Mouse (Mus musculus): ENCODE results near the gene Stag1. TPM values are rescaled to one million over a fixed set of nuclear protein-coding genes. Genes with fewer than 3 reads are reported as not detected.

The Stag1 gene
- polyA plus RNA-seq, 1 experiment from 2014 or later, result 40.9 TPM

DNA sequence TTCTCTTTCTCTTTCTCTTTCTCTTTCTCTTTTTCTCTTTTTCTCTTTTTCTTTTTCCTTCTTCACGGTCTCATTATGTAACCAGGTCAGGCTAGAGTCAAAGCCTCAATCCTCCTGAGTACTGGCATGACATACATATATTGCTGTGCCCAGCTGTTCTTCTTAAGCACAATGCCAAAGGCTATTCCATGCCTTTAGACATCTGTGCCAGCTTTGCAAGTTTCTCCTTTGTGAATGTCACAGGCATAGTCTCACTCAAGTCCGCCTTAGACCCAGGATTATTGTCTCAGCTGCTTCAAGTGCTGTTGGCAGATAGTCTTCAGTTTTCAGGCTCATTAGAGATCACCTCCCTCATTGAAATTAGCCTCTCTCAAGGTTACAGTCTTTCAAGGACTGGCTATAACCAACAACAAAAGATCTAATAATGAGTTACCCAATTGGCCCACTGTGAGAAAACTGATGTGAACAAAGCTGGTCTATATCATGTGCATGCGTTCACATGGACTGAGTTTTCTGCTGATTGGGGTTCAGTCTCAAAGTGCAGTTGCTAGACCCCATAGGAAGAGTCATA lies 16.0 kb downstream of the Stag1 start:
- WGBS, result 83% methylated on average over 3 of the region's 3 CpGs
- no peak overlapping the region for H3K27ac ChIP-seq
- no peak overlapping the region for H3K9ac ChIP-seq
- H3K27me3 ChIP-seq (replicated peaks), result no peaks in the 10 kb centered on the region
- H3K36me3 ChIP-seq, result no peaks in the 10 kb centered on the region
- no peak for ATAC-seq (ENCODE audit: insufficient read depth, low FRiP score, low read depth)
- no peak overlapping the region for H3K4me3 ChIP-seq (replicated peaks)
- no peak overlapping the region for H3K4me2 ChIP-seq
- H3K9me3 ChIP-seq, result no peaks in the 10 kb centered on the region
- H3K4me1 ChIP-seq, result peaks cover 4% of the 10 kb centered on the region; the same call in 1 of the 2 replicates

DNA sequence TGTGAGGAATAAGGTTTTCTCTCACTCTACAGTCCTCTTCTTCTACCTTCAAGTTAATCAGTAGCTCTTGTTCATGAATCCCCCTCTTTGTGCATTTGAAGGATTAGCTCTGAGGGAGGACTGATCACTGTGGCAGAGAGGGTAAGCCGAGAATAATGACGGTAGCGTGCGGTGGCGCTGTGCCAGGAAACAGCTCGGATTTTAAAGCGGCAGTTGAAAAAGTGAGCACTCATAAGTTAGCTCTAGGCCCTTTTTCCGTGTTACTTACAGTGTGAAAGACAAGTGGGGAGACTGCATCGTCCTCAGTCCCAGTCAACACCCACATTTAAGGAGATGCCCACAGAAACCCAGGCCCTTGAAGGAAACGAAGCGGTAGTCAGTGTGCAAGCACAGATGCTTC lies 19.3 kb downstream of the Stag1 start:
- Histone ChIP-seq H3K27ac (no peak overlapping the region), H3K4me1 (peaks cover 4% of the 10 kb centered on the region; the same call in 1 of the 2 replicates), H3K9me3 (no peaks in the 10 kb centered on the region), H3K4me3 (replicated peaks) (no peak overlapping the region), H3K4me2 (0 out of 2 replicates have a peak overlapping the region, but pooled peaks have one; percentile 21), H3K9ac (no peak overlapping the region), H3K27me3 (replicated peaks) (no peaks in the 10 kb centered on the region), H3K36me3 (no peaks in the 10 kb centered on the region)
- 26% methylated on average over 11 of the region's 11 CpGs for WGBS
- ATAC-seq (ENCODE audit: insufficient read depth, low FRiP score, low read depth), result no peak; the same call in 1 of the 2 replicates

DNA sequence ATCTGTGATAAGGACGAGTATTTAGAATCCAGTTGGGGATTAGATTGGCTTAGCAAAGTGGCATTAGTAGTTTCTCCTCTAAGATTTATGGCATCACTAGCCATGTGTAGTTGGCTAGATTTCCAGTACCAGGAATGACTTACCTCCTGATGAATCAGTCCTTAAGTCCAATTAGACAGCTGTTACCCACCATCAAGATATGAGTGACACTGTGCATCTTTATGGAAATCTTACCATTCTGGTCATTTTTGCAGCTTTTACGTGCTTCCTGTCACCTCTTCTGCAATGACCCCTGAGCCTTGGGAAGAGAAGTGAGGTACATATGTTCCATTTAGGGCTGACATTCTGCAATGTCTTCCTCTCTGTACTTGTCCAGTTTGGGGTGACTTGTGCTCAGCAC lies 28.7 kb downstream of the Stag1 start:
- ATAC-seq (ENCODE audit: insufficient read depth, low FRiP score, low read depth), result no peak

DNA sequence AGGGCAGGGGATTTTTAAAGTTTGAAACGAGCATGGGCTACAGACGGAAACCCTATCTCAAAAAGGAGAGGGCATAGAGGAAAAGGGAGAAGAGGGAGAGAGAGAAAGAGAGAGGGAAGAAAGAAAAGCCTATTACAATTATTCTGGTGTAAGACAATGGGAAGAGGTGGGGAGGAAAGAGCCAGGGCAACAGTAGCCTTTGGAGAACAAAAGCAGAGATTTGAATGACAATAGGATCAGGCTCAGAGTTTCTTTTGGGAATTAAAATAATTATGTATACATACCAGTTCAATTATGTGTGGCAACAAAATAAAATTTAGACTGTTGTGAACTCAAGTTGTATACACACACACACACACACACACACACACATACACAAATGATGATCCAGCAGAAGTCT lies 43.2 kb downstream of the Stag1 start:
- ATAC-seq (ENCODE audit: insufficient read depth, low FRiP score, low read depth), result no peak
- no peaks in the 10 kb centered on the region for H3K36me3 ChIP-seq
- no peak overlapping the region for H3K4me3 ChIP-seq (replicated peaks)
- no peak overlapping the region for H3K27ac ChIP-seq
- H3K9me3 ChIP-seq, result no peaks in the 10 kb centered on the region
- 89% methylated on average over 2 of the region's 2 CpGs for WGBS
- H3K4me2 ChIP-seq, result no peak overlapping the region
- H3K9ac ChIP-seq, result no peak overlapping the region
- H3K27me3 ChIP-seq (replicated peaks), result no peaks in the 10 kb centered on the region
- H3K4me1 ChIP-seq, result 0 out of 2 replicates have a peak, but pooled peaks cover 4% of the 10 kb centered on the region

More for the DNA sequence above, 28.7 kb downstream of the Stag1 start:
- no peak overlapping the region for H3K9ac ChIP-seq
- no peaks in the 10 kb centered on the region for H3K9me3 ChIP-seq
- no peaks in the 10 kb centered on the region for H3K4me1 ChIP-seq
- no peak overlapping the region for H3K4me3 ChIP-seq (replicated peaks)
- no peaks in the 10 kb centered on the region for H3K36me3 ChIP-seq
- H3K27ac ChIP-seq, result no peak overlapping the region
- H3K4me2 ChIP-seq, result no peak overlapping the region
- H3K27me3 ChIP-seq (replicated peaks), result no peaks in the 10 kb centered on the region
- WGBS, result 72% methylated on average over 2 of the region's 2 CpGs

DNA sequence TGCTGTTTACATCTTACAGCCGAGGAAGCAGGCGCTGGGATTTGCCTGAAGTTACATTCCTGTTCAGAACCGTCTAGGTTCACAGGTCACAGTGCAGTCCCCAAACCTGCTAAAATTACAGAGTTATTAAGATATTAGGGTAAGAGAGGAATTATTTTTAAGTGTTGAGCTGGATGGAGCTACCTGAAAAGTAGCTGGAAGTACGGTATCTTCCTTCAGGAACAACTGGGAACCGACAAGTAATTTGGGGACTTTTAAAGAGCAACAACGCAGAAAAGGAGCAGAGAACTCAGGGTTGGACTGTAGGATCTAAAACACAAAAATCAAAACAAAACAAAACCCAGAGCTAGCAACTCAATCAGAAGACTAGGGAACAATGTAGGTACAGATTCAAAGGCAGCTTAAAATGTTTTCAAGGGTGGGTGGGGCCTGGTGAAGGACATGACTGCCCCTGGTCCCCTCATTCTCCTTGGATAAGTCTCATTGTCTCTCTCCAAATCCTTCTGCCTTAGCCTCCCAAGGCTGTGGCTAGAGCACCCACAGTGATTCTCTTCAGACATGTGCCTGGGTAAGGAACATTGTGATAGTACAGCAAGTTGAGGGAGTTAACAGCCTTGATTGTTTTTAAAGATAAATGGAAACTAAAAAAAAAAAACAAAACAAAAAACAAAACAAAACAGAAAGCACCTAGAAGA lies 43.9 kb downstream of the Stag1 start:
- WGBS, result 44% methylated on average over 6 of the region's 6 CpGs
- H3K4me2 ChIP-seq, result peak overlapping the region; percentile 78
- ATAC-seq (ENCODE audit: insufficient read depth, low FRiP score, low read depth), result no peak
- no peaks in the 10 kb centered on the region for H3K27me3 ChIP-seq (replicated peaks)
- H3K9me3 ChIP-seq, result no peaks in the 10 kb centered on the region
- H3K36me3 ChIP-seq, result no peaks in the 10 kb centered on the region
- H3K4me3 ChIP-seq (replicated peaks), result peak overlapping the region; percentile 81; the same call in 1 of the 2 replicates
- no peak overlapping the region for H3K9ac ChIP-seq
- H3K27ac ChIP-seq, result peak overlapping the region; percentile 99
- 0 out of 2 replicates have a peak, but pooled peaks cover 4% of the 10 kb centered on the region for H3K4me1 ChIP-seq

DNA sequence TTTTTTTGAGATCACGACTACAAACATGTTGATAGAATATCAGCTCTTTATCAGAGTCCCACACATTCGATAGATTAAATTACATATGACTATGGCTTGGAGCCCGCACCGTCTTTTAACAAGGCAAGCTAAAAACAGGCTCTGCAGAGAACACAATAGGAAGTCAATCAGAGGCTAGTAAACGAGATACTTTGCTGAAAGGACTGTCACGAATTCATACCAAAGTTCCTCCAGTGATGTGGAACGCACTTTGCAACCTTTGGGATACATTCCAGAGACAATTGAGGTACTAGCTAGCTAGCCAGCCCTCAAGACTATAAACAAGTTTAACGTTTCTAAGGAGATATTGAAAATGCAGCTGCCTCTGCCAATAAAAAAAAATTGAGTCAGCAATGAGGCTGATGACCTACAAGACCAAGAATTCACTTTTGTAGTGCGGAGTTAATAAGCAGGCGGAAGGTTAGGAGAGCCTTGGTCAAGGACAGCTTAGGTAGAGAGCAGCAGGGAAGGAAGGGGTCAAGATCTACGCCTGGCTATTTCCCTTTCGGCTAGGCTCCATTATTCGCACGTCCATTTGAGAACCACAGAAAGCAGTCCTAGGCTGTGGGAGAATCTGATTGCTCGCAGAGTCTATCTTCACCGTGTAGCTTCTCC lies 44.7 kb downstream of the Stag1 start:
- H3K27me3 ChIP-seq (replicated peaks), result no peaks in the 10 kb centered on the region
- ATAC-seq (ENCODE audit: insufficient read depth, low FRiP score, low read depth), result no peak
- under 1% methylated on average over 16 of the region's 16 CpGs for WGBS

DNA sequence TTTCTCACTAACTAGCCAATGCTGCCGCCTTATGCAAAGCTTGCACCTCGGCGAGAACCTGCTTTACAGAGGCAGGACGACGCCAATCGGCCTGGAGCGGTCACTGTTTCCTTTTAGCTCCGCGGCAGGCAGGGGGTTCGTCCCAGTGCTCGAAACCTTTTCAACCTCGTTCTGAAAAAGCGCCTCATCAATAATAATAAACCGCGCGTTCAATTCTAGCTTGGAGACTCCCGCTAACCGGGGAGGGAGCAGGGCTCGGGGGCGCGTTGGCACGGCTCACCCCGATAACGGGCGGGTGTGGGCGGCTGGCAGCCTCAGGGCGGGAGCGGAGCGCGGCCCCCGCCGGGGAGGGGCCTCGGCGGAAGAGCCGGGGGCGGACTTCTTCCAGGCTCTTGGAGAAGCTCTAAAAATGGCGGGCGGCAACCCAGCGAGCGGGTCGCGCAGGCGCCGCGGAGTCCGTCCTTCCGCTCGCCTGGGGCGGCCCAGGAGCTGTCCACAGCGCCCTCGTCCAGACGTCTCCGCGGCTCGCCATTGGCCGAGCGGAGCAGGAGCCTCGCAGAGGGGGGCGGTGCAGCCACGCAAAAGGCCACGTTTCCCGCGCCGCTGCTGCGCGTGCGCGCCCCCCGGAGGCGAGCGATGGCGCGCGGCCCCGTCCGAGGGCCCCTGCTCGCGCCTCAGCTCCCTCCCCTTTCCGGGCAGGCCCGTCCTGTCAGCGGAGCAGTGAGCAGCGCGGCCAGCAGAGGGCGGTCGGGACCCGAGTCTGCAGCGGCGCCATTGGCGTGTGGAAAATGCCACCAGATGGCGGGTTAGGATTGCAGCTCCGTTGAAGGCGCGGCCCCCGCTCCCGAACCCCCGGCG lies 45.5 kb downstream of the Stag1 start:
- ATAC-seq (ENCODE audit: insufficient read depth, low FRiP score, low read depth), result peak; percentile 98
- WGBS, result under 1% methylated on average over 89 of the region's 97 CpGs

More for the DNA sequence above, 44.7 kb downstream of the Stag1 start:
- Histone ChIP-seq H3K4me2 (peak overlapping the region; percentile 78), H3K36me3 (no peaks in the 10 kb centered on the region), H3K4me3 (replicated peaks) (peak overlapping the region; percentile 81), H3K9ac (peak overlapping the region; percentile 45; the same call in 1 of the 2 replicates), H3K27ac (peak overlapping the region; percentile 99), H3K9me3 (no peaks in the 10 kb centered on the region), H3K4me1 (0 out of 2 replicates have a peak, but pooled peaks cover 4% of the 10 kb centered on the region)

DNA sequence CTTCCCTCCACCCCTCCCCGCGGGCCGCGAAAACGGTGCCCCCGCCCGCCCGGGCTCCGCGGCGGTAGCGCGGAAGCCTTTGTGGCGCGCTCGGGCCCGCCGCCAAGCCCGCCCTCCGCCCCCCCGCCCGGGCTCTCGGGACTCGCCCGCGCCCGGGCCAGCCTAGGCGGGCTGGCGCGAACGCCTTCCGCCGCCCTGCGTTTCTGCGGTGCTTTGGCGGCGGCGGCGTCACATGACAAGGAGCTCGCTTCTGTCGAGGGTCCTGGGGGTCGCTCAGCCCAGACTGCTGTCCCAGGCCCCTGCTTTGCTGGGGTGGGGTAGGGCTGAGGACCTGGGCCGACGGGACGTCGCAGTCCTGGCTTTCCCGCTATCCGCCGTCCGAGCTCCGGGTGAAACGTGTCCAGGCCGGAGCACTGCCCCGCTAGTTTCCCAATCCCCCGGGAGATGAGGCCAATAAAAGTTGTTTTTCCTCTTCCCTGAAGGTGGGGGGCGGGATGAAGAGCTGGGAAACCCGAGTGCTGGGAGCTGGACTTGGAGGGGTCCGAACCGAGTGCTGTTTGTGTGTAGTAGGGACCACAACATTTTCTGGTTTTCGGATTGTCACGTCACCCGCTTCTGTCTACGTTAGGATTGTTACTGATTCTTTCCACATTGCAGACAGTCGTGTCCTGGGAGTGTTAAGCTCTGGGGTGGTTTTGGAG lies 46.6 kb downstream of the Stag1 start:
- H3K4me2 ChIP-seq, result peak overlapping the region; percentile 53
- no peaks in the 10 kb centered on the region for H3K27me3 ChIP-seq (replicated peaks)
- under 1% methylated on average over 59 of the region's 64 CpGs for WGBS
- no peaks in the 10 kb centered on the region for H3K36me3 ChIP-seq
- peak overlapping the region; percentile 99 for H3K27ac ChIP-seq
- ATAC-seq (ENCODE audit: insufficient read depth, low FRiP score, low read depth), result peak; percentile 15; the same call in 1 of the 2 replicates
- H3K4me3 ChIP-seq (replicated peaks), result peak overlapping the region; percentile 81
- H3K9me3 ChIP-seq, result no peaks in the 10 kb centered on the region
- peak overlapping the region; percentile 78 for H3K9ac ChIP-seq
- 0 out of 2 replicates have a peak, but pooled peaks cover 4% of the 10 kb centered on the region for H3K4me1 ChIP-seq

More for the DNA sequence above, 45.5 kb downstream of the Stag1 start:
- no peaks in the 10 kb centered on the region for H3K27me3 ChIP-seq (replicated peaks)
- peak overlapping the region; percentile 78 for H3K4me2 ChIP-seq
- peak overlapping the region; percentile 78 for H3K9ac ChIP-seq
- no peaks in the 10 kb centered on the region for H3K36me3 ChIP-seq
- no peaks in the 10 kb centered on the region for H3K9me3 ChIP-seq
- H3K4me1 ChIP-seq, result 0 out of 2 replicates have a peak, but pooled peaks cover 4% of the 10 kb centered on the region
- peak overlapping the region; percentile 81 for H3K4me3 ChIP-seq (replicated peaks)
- H3K27ac ChIP-seq, result peak overlapping the region; percentile 99

DNA sequence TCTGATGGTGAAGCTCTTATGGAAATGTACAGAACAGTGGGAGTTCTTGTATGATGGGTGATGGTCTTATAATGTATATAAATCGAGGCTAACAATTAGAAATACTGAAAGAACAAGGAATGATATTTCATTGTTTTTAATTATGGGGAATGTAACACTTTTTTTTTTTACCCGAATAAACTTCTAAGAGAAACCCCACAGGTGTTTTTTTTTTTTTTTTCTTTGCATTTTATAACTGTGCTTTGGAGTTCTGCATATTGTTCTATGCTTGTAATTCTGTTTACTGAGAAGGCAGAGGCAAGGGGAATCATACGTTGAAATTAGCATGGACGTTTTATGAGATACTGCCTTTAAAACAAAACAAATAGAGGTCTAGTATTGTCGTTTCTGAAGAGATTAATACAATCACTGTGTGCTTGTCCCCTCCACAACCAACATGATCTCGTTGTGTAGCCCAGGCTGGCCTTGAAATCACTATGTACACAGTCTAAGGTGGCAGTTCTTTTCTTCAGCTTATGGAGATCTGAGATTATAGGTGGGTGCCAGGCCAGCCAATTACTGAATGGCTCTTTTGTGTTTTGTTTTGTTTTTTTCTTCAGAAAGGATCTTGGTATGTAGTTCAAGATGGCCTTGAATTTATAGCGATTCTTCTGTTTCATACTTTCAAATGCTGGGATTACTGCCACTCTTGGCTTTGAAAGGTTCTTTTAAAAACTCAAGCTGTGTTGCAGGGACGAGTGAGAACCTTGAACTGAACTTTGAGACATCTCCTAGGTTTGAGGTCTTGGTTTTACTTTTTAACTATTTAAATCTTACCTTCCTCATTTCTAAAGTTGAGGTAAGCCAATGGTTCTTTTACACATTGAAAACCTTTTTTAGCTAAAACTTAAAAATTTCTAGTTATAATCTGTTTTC lies 47.7 kb downstream of the Stag1 start:
- Histone ChIP-seq H3K27ac (no peak overlapping the region), H3K9ac (no peak overlapping the region)
- WGBS, result 26% methylated on average over 8 of the region's 8 CpGs

DNA sequence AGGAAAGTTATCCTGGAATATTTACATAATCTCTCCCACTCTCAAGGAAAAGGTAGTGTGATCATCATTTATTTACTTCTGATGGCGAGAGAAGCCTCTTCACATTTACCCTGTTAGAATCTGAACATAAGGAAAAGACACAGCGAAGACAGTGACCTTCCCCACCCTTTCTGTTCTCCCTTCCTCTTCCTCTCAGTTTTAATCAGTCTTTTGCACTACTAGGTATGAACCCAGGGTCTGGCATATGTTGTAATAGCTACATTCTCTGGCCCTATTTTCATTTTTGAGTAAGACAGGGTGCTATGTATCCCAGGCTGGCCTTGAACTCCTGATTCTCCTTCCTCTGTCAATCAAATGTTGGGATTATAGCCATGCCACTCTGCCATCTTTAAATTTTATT lies 48.7 kb downstream of the Stag1 start:
- Histone ChIP-seq H3K4me3 (replicated peaks) (no peak overlapping the region), H3K36me3 (no peaks in the 10 kb centered on the region), H3K27ac (no peak overlapping the region), H3K4me2 (no peak overlapping the region), H3K9ac (no peak overlapping the region), H3K9me3 (no peaks in the 10 kb centered on the region), H3K27me3 (replicated peaks) (no peaks in the 10 kb centered on the region), H3K4me1 (0 out of 2 replicates have a peak, but pooled peaks cover 4% of the 10 kb centered on the region)
- no peak for ATAC-seq (ENCODE audit: insufficient read depth, low FRiP score, low read depth)
- WGBS, result 67% methylated on average over 2 of the region's 2 CpGs

More for the DNA sequence above, 47.7 kb downstream of the Stag1 start:
- Histone ChIP-seq H3K4me2 (peak overlapping the region; percentile 53), H3K36me3 (no peaks in the 10 kb centered on the region), H3K27me3 (replicated peaks) (no peaks in the 10 kb centered on the region), H3K9me3 (no peaks in the 10 kb centered on the region), H3K4me3 (replicated peaks) (no peak overlapping the region), H3K4me1 (0 out of 2 replicates have a peak, but pooled peaks cover 4% of the 10 kb centered on the region)
- ATAC-seq (ENCODE audit: insufficient read depth, low FRiP score, low read depth), result no peak

Measured in stomach, embryonic 15.5 days (tissue).